Mouse (Mus musculus) intestine, postnatal 0 days (tissue): Measurements from ENCODE around the gene Ublcp1. TPM values are rescaled to one million over a fixed set of nuclear protein-coding genes. Genes with fewer than 3 reads are reported as not detected.

Experiments used
- ATAC-seq: fragments of 200-750 bp; cut with Nextera tagmentation; 2 replicates; pipeline ENCODE4 v1.8.0; 2017; ENCODE audit warnings: mild to moderate bottlenecking, moderate TSS enrichment, moderate library complexity
- H3K27ac ChIP-seq: fragments of 300-500 bp; sonication (generic); 2 replicates; pipeline ENCODE4 v1.5.1; 2014; ENCODE audit warnings: mild to moderate bottlenecking, low read depth, low read length, moderate library complexity
- H3K27me3 ChIP-seq: fragments of 300-500 bp; sonication (generic); replicated peaks from 2 replicates; pipeline ENCODE4 v1.6.1; 2014; ENCODE audit warnings: low read length, mixed read lengths; ENCODE audit not compliant: control insufficient read depth, insufficient read depth
- H3K36me3 ChIP-seq: fragments of 300-500 bp; sonication (generic); 2 replicates; pipeline ENCODE4 v1.6.1; 2014; ENCODE audit warnings: mild to moderate bottlenecking, moderate library complexity; ENCODE audit not compliant: control insufficient read depth, insufficient read depth
- H3K4me1 ChIP-seq: fragments of 300-500 bp; sonication (generic); replicated peaks from 2 replicates; pipeline ENCODE4 v1.6.1; 2014; ENCODE audit warnings: antibody characterized with exemption, low read length, mixed read lengths; ENCODE audit not compliant: control insufficient read depth, insufficient read depth
- H3K4me2 ChIP-seq: fragments of 300-500 bp; sonication (generic); replicated peaks from 2 replicates; pipeline ENCODE4 v1.6.1; 2014; ENCODE audit warnings: low read depth, mild to moderate bottlenecking, moderate library complexity
- H3K4me3 ChIP-seq: fragments of 300-500 bp; sonication (generic); 2 replicates; pipeline ENCODE4 v1.5.1; 2014; ENCODE audit warnings: low read depth, low read length
- H3K9ac ChIP-seq: fragments of 300-500 bp; sonication (generic); 2 replicates; pipeline ENCODE4 v1.6.1; 2014; ENCODE audit warnings: mild to moderate bottlenecking, low read depth, low read length
- H3K9me3 ChIP-seq: fragments of 300-500 bp; sonication (generic); 2 replicates; pipeline ENCODE4 v1.6.1; 2016; ENCODE audit warnings: mixed run types; ENCODE audit not compliant: control insufficient read depth
- CTCF ChIP-seq: sonication (generic); IDR thresholded peaks from 2 replicates; pipeline ENCODE4 v1.5.1; 2016; ENCODE audit warnings: low read depth, mild to moderate bottlenecking, control low read depth, antibody characterized with exemption, moderate library complexity
- WGBS: fragments of 180-500 bp; shearing (Covaris S2); extraction: QIAGEN DNeasy Blood & Tissue Kit; methylation state at CpG from one replicate; pipeline ENCODE4 v1.1.7; 2014; 5-methylcytosine and 5-hydroxymethylcytosine counted together
- polyA plus RNA-seq: library from polyadenylated mRNA; unstranded; fragments of >200 nt; fragmentation: Nextera tagmentation; extraction: Ambion mirVana; gene quantifications from 2 replicates; pipeline ENCODE4 v1.2.1, GENCODE M21; 2015

Ublcp1 gene
- polyA plus RNA-seq, 1 experiment from 2014 or later, result 43.4 TPM

- no peak for TF ChIP-seq CTCF
- no peak for ATAC-seq
- Histone ChIP-seq H3K4me1 (no peaks in the 10 kb centered on the region), H3K9ac (no peak overlapping the region), H3K27me3 (no peaks in the 10 kb centered on the region), H3K27ac (no peak overlapping the region), H3K4me3 (no peak overlapping the region), H3K36me3 (no peaks in the 10 kb centered on the region), H3K9me3 (no peaks in the 10 kb centered on the region), H3K4me2 (no peak overlapping the region)
- WGBS, result 87% methylated on average over 3 of the region's 3 CpGs
Measured at GRCm38 (mm10) chr11:44414605-44415004, 55.7 kb downstream of the Ublcp1 start.

GRCm38 (mm10) chr11:44413371-44413770 is 56.9 kb downstream of the Ublcp1 start:
- TF ChIP-seq CTCF, result no peak
- no peaks in the 10 kb centered on the region for H3K9me3 ChIP-seq
- WGBS, result 88% methylated on average over 3 of the region's 3 CpGs
- no peak overlapping the region for H3K9ac ChIP-seq
- H3K4me2 ChIP-seq, result no peak overlapping the region
- H3K4me1 ChIP-seq, result no peaks in the 10 kb centered on the region
- no peaks in the 10 kb centered on the region for H3K36me3 ChIP-seq
- no peak overlapping the region for H3K4me3 ChIP-seq
- no peaks in the 10 kb centered on the region for H3K27me3 ChIP-seq
- ATAC-seq, result no peak
- H3K27ac ChIP-seq, result no peak overlapping the region

- no peak overlapping the region for H3K27ac ChIP-seq
Measured at GRCm38 (mm10) chr11:44412276-44412675, 58.0 kb downstream of the Ublcp1 start.

GRCm38 (mm10) chr11:44410413-44410812 is 59.9 kb downstream of the Ublcp1 start:
- WGBS, result 43% methylated on average over 3 of the region's 3 CpGs
- ATAC-seq, result no peak

More at GRCm38 (mm10) chr11:44412276-44412675, 58.0 kb downstream of the Ublcp1 start:
- Histone ChIP-seq H3K9me3 (no peaks in the 10 kb centered on the region), H3K4me3 (no peak overlapping the region), H3K36me3 (no peaks in the 10 kb centered on the region), H3K4me2 (no peak overlapping the region), H3K27me3 (no peaks in the 10 kb centered on the region), H3K4me1 (no peaks in the 10 kb centered on the region), H3K9ac (no peak overlapping the region)
- WGBS, result 72% methylated on average over 8 of the region's 8 CpGs
- ATAC-seq, result no peak
- TF ChIP-seq CTCF, result peak; percentile 58

GRCm38 (mm10) chr11:44408626-44409025 is 61.7 kb downstream of the Ublcp1 start:
- Histone ChIP-seq H3K36me3 (no peaks in the 10 kb centered on the region), H3K4me2 (no peak overlapping the region), H3K4me3 (no peak overlapping the region), H3K9ac (no peak overlapping the region), H3K4me1 (no peaks in the 10 kb centered on the region), H3K9me3 (no peaks in the 10 kb centered on the region), H3K27me3 (no peaks in the 10 kb centered on the region), H3K27ac (no peak overlapping the region)
- no peak for ATAC-seq
- TF ChIP-seq CTCF, result no peak
- WGBS, result 51% methylated on average over 5 of the region's 5 CpGs

More at GRCm38 (mm10) chr11:44410413-44410812, 59.9 kb downstream of the Ublcp1 start:
- no peaks in the 10 kb centered on the region for H3K27me3 ChIP-seq
- H3K9me3 ChIP-seq, result no peaks in the 10 kb centered on the region
- no peak overlapping the region for H3K9ac ChIP-seq
- no peak overlapping the region for H3K4me2 ChIP-seq
- no peak overlapping the region for H3K27ac ChIP-seq
- no peak overlapping the region for H3K4me3 ChIP-seq
- H3K4me1 ChIP-seq, result no peaks in the 10 kb centered on the region
- TF ChIP-seq CTCF, result no peak
- H3K36me3 ChIP-seq, result no peaks in the 10 kb centered on the region

- Histone ChIP-seq H3K36me3 (no peaks in the 10 kb centered on the region), H3K4me2 (no peak overlapping the region), H3K4me3 (no peak overlapping the region), H3K9me3 (no peaks in the 10 kb centered on the region), H3K27ac (no peak overlapping the region), H3K9ac (no peak overlapping the region), H3K4me1 (no peaks in the 10 kb centered on the region), H3K27me3 (no peaks in the 10 kb centered on the region)
- 67% methylated on average over 5 of the region's 5 CpGs for WGBS
- TF ChIP-seq CTCF, result no peak
- ATAC-seq, result no peak
Measured at GRCm38 (mm10) chr11:44406457-44406856, 63.8 kb downstream of the Ublcp1 start.

GRCm38 (mm10) chr11:44405961-44406360 is 64.3 kb downstream of the Ublcp1 start:
- TF ChIP-seq CTCF, result no peak
- no peak overlapping the region for H3K4me3 ChIP-seq
- no peaks in the 10 kb centered on the region for H3K9me3 ChIP-seq
- no peaks in the 10 kb centered on the region for H3K4me1 ChIP-seq
- H3K36me3 ChIP-seq, result no peaks in the 10 kb centered on the region
- no peaks in the 10 kb centered on the region for H3K27me3 ChIP-seq
- H3K27ac ChIP-seq, result no peak overlapping the region
- WGBS, result 22% methylated on average over 1 of the region's 1 CpGs
- no peak overlapping the region for H3K4me2 ChIP-seq
- ATAC-seq, result no peak
- no peak overlapping the region for H3K9ac ChIP-seq
